In genomic region chr12:16643508-16644345, GRCm38 (mm10) we compare ENCODE assay signal across 9 mouse cellular contexts. TPM values are rescaled to one million over a fixed set of nuclear protein-coding genes. Genes with fewer than 3 reads are reported as not detected.
DNase-seq lines count a peak whose midpoint lies in the region; ATAC-seq lines count a peak whose summit lies in the region.
"Had no signal": no experiment of that assay in that cellular context is flagged by ENCODE, and none has a peak within 500 bp of the region (broad histone marks: within the 10 kb centered on the region; RNA-seq: fewer than 3 reads in every experiment).

No protein-coding gene starts in this region.

- peak overlapping the region; percentile 28; the same call in 1 of the 2 replicates for H3K9ac ChIP-seq in hindbrain, embryonic 16.5 days (ENCODE audit: low read depth, low read length)
- no peak overlapping the region for H3K9ac ChIP-seq in neural tube, embryonic 12.5 days

- peak; percentile 48 to 69 for DNase-seq in cerebellum, postnatal 14 days
- DNase-seq in cerebellum, adult 11 months: no peak
- peak; percentile 48 for DNase-seq in adrenal gland, postnatal 25 days
- peak; percentile 76 for DNase-seq in gastrocnemius, postnatal 10 days
- no peak for DNase-seq in spleen, adult 18-20 months

- 27% methylated on average over 12 of the region's 12 CpGs for WGBS in hindbrain, embryonic 16.5 days
- 47% methylated on average over 12 of the region's 12 CpGs for WGBS in neural tube, embryonic 12.5 days

- ATAC-seq in hindbrain, embryonic 16.5 days: peak; percentile 88
- ATAC-seq in neural tube, embryonic 12.5 days (ENCODE audit: low FRiP score, low read depth): peak; percentile 87
- ATAC-seq in megakaryocyte-erythroid progenitor cell, adult 5-6 weeks (replicated peaks; ENCODE audit: low FRiP score, low TSS enrichment, poor library complexity, severe bottlenecking): no peak

- no peak overlapping the region for H3K4me2 ChIP-seq in hindbrain, embryonic 16.5 days (ENCODE audit: low read length)
- no peak overlapping the region for H3K4me2 ChIP-seq in neural tube, embryonic 12.5 days (replicated peaks)

- H3K9me3 ChIP-seq in hindbrain, embryonic 16.5 days (ENCODE audit: control insufficient read depth, low read length): no peaks in the 10 kb centered on the region
- H3K9me3 ChIP-seq in neural tube, embryonic 12.5 days: no peaks in the 10 kb centered on the region

- peaks cover 7% of the 10 kb centered on the region for H3K4me1 ChIP-seq in hindbrain, embryonic 16.5 days (ENCODE audit: control insufficient read depth, insufficient read depth, low read depth, low read length)
- H3K4me1 ChIP-seq in neural tube, embryonic 12.5 days: peaks cover 7% of the 10 kb centered on the region; the same call in 1 of the 2 replicates

- H3K27ac ChIP-seq in hindbrain, embryonic 16.5 days (ENCODE audit: low read depth, low read length): peak overlapping the region; percentile 49; the same call in 1 of the 2 replicates
- no peak overlapping the region for H3K27ac ChIP-seq in neural tube, embryonic 12.5 days

- H3K4me3 ChIP-seq in hindbrain, embryonic 16.5 days (ENCODE audit: low read length): no peak overlapping the region
- no peak overlapping the region for H3K4me3 ChIP-seq in neural tube, embryonic 12.5 days

- H3K36me3 ChIP-seq in hindbrain, embryonic 16.5 days (ENCODE audit: control insufficient read depth, insufficient read depth, low read length): no peaks in the 10 kb centered on the region
- no peaks in the 10 kb centered on the region for H3K36me3 ChIP-seq in neural tube, embryonic 12.5 days

- no peaks in the 10 kb centered on the region for H3K27me3 ChIP-seq in hindbrain, embryonic 16.5 days (replicated peaks; ENCODE audit: control insufficient read depth, insufficient read depth, low read length)
- H3K27me3 ChIP-seq in neural tube, embryonic 12.5 days (replicated peaks): no peaks in the 10 kb centered on the region

RNA-seq across cellular contexts. Expression of gene Ntsr2, which starts 9.5 kb away (rescaled TPM):
- total RNA-seq in adrenal gland, postnatal 25 days (2021): 0.43 and 0.57 TPM in 2 replicates
- 1 to 10 TPM; 1.3 to 1.9 TPM for total RNA-seq in gastrocnemius, postnatal 10 days (2021)
- 5.8 and 8.4 TPM in 2 replicates for polyA plus RNA-seq in hindbrain, embryonic 16.5 days (2015; fragmentation: Nextera tagmentation; extraction: Ambion mirVana)
- polyA plus RNA-seq in neural tube, embryonic 12.5 days (2016; fragmentation: Nextera tagmentation; extraction: Ambion mirVana): 0.18 and 0.35 TPM in 2 replicates
- not detected in 2 replicates for total RNA-seq in megakaryocyte-erythroid progenitor cell, adult 5-6 weeks (2014; fragmentation: Nextera tagmentation)
- not detected in 2 replicates for total RNA-seq in megakaryocyte-erythroid progenitor cell, adult 5-6 weeks (2017)
- polyA plus RNA-seq: C2C12 had no signal

RNA-seq across cellular contexts. Expression of gene Lpin1, which starts 33.0 kb away (rescaled TPM):
- 53.1 and 72.2 TPM in 2 replicates for total RNA-seq in adrenal gland, postnatal 25 days (2021)
- 10 to 100 TPM; 29.6 to 48.0 TPM for total RNA-seq in gastrocnemius, postnatal 10 days (2021)
- 14.8 and 18.0 TPM in 2 replicates for polyA plus RNA-seq in hindbrain, embryonic 16.5 days (2015; fragmentation: Nextera tagmentation; extraction: Ambion mirVana)
- 15.2 and 15.6 TPM in 2 replicates for polyA plus RNA-seq in neural tube, embryonic 12.5 days (2016; fragmentation: Nextera tagmentation; extraction: Ambion mirVana)
- 47.6 and 62.3 TPM in 2 replicates for total RNA-seq in megakaryocyte-erythroid progenitor cell, adult 5-6 weeks (2014; fragmentation: Nextera tagmentation)
- 22.4 and 29.3 TPM in 2 replicates for total RNA-seq in megakaryocyte-erythroid progenitor cell, adult 5-6 weeks (2017)

Comparison
In these comparisons a context has a peak if more than half of its experiments do, and no peak if none do; other contexts are left out.
1. DNase-seq: peak in cerebellum, postnatal 14 days (2 of 2), adrenal gland, postnatal 25 days (single experiment) and gastrocnemius, postnatal 10 days (single experiment); none in cerebellum, adult 11 months (single experiment) and spleen, adult 18-20 months (0 of 2).